Mouse (Mus musculus): ENCODE data around the gene Sergef. TPM values are rescaled to one million over a fixed set of nuclear protein-coding genes. Genes with fewer than 3 reads are reported as not detected.

Sergef gene
- total RNA-seq, 1 experiment, result 5.4 TPM

DNA sequence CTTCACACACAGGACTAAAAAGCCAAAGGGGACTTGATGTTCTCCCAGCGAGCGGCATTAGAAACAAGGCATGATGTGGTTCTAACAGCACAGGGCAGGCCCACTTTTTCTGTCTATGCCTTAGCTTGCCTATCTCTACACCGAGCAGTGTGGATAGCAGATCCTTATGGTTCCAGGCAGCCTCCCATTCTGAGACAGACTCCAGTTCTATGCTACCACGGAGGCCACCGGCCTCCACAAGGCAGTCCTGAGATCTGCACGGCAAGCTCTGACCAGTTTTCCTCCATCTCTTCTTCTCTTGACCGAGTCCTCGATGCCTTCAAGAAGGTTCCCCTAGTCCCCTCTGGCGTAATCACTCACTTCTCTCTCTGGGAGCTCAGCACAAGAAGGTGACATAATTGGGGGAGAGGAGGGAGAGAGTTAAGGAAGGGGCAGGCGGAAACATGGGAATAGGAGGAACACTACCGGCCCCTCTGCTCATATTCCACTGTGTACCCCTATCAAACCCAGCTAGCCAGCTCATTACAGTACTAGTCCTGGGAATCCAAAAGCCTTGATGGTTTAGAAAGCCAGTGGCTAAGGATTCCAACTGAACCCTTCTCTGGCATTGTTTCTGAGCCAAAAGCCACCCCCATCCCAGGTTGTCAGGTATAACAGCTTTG, 104.7 kb downstream of the Sergef start:
- TF ChIP-seq ZC3H11A (IDR thresholded peaks at IDR 0.05; ENCODE audit: borderline replicate concordance, low read depth, low read length) (no peak), ZNF384 (IDR thresholded peaks at IDR 0.05; ENCODE audit: low read depth, low read length) (no peak), CHD2 (IDR thresholded peaks at IDR 0.05; ENCODE audit: low read depth, low read length) (no peak), MAFK (IDR thresholded peaks at IDR 0.05; ENCODE audit: insufficient read depth, low read depth, low read length) (no peak), HCFC1 (IDR thresholded peaks at IDR 0.05; ENCODE audit: borderline replicate concordance, insufficient read depth, low read length) (no peak)

DNA sequence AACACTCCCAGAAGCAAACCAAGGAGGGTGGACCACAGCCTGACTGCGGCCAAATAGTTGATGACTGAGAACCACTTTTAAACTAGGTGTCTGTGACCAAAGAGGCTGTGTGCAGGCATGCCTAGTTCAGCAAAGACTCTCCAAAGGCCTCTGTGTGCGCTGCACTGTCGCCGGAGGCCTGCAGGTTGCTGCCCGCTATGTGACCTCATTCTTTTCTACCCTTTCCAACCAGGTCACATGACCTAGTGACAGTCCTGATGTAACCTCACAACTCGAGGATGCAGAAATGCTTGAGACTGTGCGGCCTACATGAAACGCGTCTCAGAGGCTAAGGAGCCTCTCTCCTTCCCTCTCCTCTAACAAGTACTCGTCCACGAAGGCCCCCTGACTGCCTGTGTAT, 106.1 kb downstream of the Sergef start:
- no peak for TF ChIP-seq HCFC1 (IDR thresholded peaks at IDR 0.05; ENCODE audit: borderline replicate concordance, insufficient read depth, low read length)
- no peaks in the 10 kb centered on the region for H3K9me3 ChIP-seq (ENCODE audit: control insufficient read depth, insufficient read depth, low read depth, low read length)
- H3K27ac ChIP-seq (ENCODE audit: insufficient read depth, low read depth, low read length, poor library complexity, severe bottlenecking), result no peak overlapping the region
- H3K4me3 ChIP-seq (ENCODE audit: insufficient read depth in 1 of 2, low read depth in 1 of 2, low read length in 2 of 2, poor library complexity in 1 of 2, severe bottlenecking in 1 of 2), result no peak overlapping the region
- no peaks in the 10 kb centered on the region; the same call in 1 of the 2 replicates for H3K36me3 ChIP-seq (ENCODE audit: control insufficient read depth, insufficient read depth, low read length, poor library complexity, severe bottlenecking)
- no peak overlapping the region for H3K9ac ChIP-seq (ENCODE audit: insufficient read depth, low read depth, low read length, poor library complexity, severe bottlenecking)
- no peak for DNase-seq (ENCODE audit: low read depth, low spot score)
- in situ Hi-C loops (cut with MboI; ENCODE audit: low sequenced_read_pairs in 2 of 2, unreplicated experiment in 2 of 2), result no loop called here
- peaks cover 0 to 12% of the 10 kb centered on the region in 2 experiments; a peak in 2 of 4 replicates for H3K4me1 ChIP-seq (ENCODE audit: control insufficient read depth in 2 of 2, insufficient read depth in 2 of 2, low read length in 2 of 2, poor library complexity in 1 of 2)

More for the DNA sequence above, 104.7 kb downstream of the Sergef start:
- Histone ChIP-seq H3K4me3 (ENCODE audit: insufficient read depth in 1 of 2, low read depth in 1 of 2, low read length in 2 of 2, poor library complexity in 1 of 2, severe bottlenecking in 1 of 2) (no peak overlapping the region), H3K27ac (ENCODE audit: insufficient read depth, low read depth, low read length, poor library complexity, severe bottlenecking) (no peak overlapping the region), H3K4me1 (ENCODE audit: control insufficient read depth in 2 of 2, insufficient read depth in 2 of 2, low read length in 2 of 2, poor library complexity in 1 of 2) (peaks cover 0 to 10% of the 10 kb centered on the region in 2 experiments; a peak in 2 of 4 replicates), H3K9ac (ENCODE audit: insufficient read depth, low read depth, low read length, poor library complexity, severe bottlenecking) (no peak overlapping the region), H3K36me3 (ENCODE audit: control insufficient read depth, insufficient read depth, low read length, poor library complexity, severe bottlenecking) (no peaks in the 10 kb centered on the region; the same call in 1 of the 2 replicates), H3K9me3 (ENCODE audit: control insufficient read depth, insufficient read depth, low read depth, low read length) (no peaks in the 10 kb centered on the region)
- DNase-seq (ENCODE audit: low read depth, low spot score), result no peak
- in situ Hi-C loops (cut with MboI; ENCODE audit: low sequenced_read_pairs in 2 of 2, unreplicated experiment in 2 of 2), result no loop called here

DNA sequence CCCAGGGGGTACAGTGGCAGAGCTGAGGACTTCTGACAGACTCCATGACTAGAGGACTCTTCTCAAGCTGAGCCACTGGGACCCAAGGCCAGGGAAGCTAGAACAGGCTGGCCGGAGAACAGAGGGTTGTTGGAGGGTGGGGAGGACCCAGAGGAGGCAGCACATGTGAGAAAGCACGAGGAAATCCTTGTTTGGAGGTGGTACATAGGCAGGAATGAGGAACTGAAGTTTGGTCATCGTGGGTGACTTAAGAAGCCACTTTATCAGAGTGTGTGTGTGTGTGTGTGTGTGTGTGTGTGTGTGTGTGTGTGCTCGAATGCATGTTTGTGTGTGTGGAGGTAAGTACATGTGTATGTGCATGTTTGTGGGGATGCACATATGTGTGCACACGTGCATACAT, 108.3 kb downstream of the Sergef start:
- no peak for DNase-seq (ENCODE audit: low read depth, low spot score)
- no peaks in the 10 kb centered on the region for H3K36me3 ChIP-seq (ENCODE audit: control insufficient read depth, insufficient read depth, low read length, poor library complexity, severe bottlenecking)
- no peak overlapping the region for H3K4me3 ChIP-seq (ENCODE audit: insufficient read depth in 1 of 2, low read depth in 1 of 2, low read length in 2 of 2, poor library complexity in 1 of 2, severe bottlenecking in 1 of 2)
- H3K4me1 ChIP-seq (ENCODE audit: control insufficient read depth in 2 of 2, insufficient read depth in 2 of 2, low read length in 2 of 2, poor library complexity in 1 of 2), result peaks cover 0 to 9% of the 10 kb centered on the region in 2 experiments; a peak in 2 of 4 replicates
- H3K9ac ChIP-seq (ENCODE audit: insufficient read depth, low read depth, low read length, poor library complexity, severe bottlenecking), result no peak overlapping the region
- in situ Hi-C loops (cut with MboI; ENCODE audit: low sequenced_read_pairs in 2 of 2, unreplicated experiment in 2 of 2), result no loop called here
- no peaks in the 10 kb centered on the region for H3K9me3 ChIP-seq (ENCODE audit: control insufficient read depth, insufficient read depth, low read depth, low read length)
- TF ChIP-seq HCFC1 (IDR thresholded peaks at IDR 0.05; ENCODE audit: borderline replicate concordance, insufficient read depth, low read length) (no peak), ZC3H11A (IDR thresholded peaks at IDR 0.05; ENCODE audit: borderline replicate concordance, low read depth, low read length) (no peak), MAFK (IDR thresholded peaks at IDR 0.05; ENCODE audit: insufficient read depth, low read depth, low read length) (no peak), ZNF384 (IDR thresholded peaks at IDR 0.05; ENCODE audit: low read depth, low read length) (no peak), CHD2 (IDR thresholded peaks at IDR 0.05; ENCODE audit: low read depth, low read length) (no peak)
- no peak overlapping the region for H3K27ac ChIP-seq (ENCODE audit: insufficient read depth, low read depth, low read length, poor library complexity, severe bottlenecking)

DNA sequence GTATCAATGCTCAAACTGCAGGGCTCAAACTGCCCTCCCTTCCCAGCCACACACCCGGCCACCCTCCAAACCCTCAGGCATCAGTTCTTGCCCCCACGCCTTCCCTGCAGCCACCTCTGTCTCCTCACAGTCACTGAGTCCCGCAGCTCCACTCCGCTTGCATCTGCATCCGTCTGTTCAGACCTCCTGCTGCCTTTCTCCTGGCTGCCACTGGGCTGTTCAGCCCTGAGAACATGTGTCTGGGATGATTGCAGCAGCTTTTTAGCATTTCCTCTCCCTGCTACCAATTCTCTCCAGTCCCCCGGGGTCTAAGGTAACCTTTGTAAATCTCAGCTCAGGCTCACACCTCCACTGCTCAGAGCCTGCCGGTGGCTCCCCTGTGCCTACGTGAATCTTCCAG, 109.7 kb downstream of the Sergef start:
- in situ Hi-C loops (cut with MboI; ENCODE audit: low sequenced_read_pairs in 2 of 2, unreplicated experiment in 2 of 2), result no loop called here
- Histone ChIP-seq H3K9ac (ENCODE audit: insufficient read depth, low read depth, low read length, poor library complexity, severe bottlenecking) (no peak overlapping the region), H3K27ac (ENCODE audit: insufficient read depth, low read depth, low read length, poor library complexity, severe bottlenecking) (no peak overlapping the region), H3K4me1 (ENCODE audit: control insufficient read depth in 2 of 2, insufficient read depth in 2 of 2, low read length in 2 of 2, poor library complexity in 1 of 2) (peaks cover 0 to 5% of the 10 kb centered on the region in 2 experiments; a peak in 2 of 4 replicates), H3K36me3 (ENCODE audit: control insufficient read depth, insufficient read depth, low read length, poor library complexity, severe bottlenecking) (no peaks in the 10 kb centered on the region), H3K9me3 (ENCODE audit: control insufficient read depth, insufficient read depth, low read depth, low read length) (no peaks in the 10 kb centered on the region), H3K4me3 (ENCODE audit: insufficient read depth in 1 of 2, low read depth in 1 of 2, low read length in 2 of 2, poor library complexity in 1 of 2, severe bottlenecking in 1 of 2) (no peak overlapping the region)
- no peak for TF ChIP-seq ZC3H11A (IDR thresholded peaks at IDR 0.05; ENCODE audit: borderline replicate concordance, low read depth, low read length)
- no peak for TF ChIP-seq MAFK (IDR thresholded peaks at IDR 0.05; ENCODE audit: insufficient read depth, low read depth, low read length)
- TF ChIP-seq ZNF384 (IDR thresholded peaks at IDR 0.05; ENCODE audit: low read depth, low read length), result no peak
- TF ChIP-seq HCFC1 (IDR thresholded peaks at IDR 0.05; ENCODE audit: borderline replicate concordance, insufficient read depth, low read length), result no peak
- no peak for TF ChIP-seq CHD2 (IDR thresholded peaks at IDR 0.05; ENCODE audit: low read depth, low read length)
- DNase-seq (ENCODE audit: low read depth, low spot score), result no peak

Measured in ES-E14 (cell line).